Mouse (Mus musculus): ENCODE data around the gene Copb2. TPM values are rescaled to one million over a fixed set of nuclear protein-coding genes. Genes with fewer than 3 reads are reported as not detected.

The Copb2 gene
- polyA plus RNA-seq, 2 experiments = 139 to 211 TPM

DNA sequence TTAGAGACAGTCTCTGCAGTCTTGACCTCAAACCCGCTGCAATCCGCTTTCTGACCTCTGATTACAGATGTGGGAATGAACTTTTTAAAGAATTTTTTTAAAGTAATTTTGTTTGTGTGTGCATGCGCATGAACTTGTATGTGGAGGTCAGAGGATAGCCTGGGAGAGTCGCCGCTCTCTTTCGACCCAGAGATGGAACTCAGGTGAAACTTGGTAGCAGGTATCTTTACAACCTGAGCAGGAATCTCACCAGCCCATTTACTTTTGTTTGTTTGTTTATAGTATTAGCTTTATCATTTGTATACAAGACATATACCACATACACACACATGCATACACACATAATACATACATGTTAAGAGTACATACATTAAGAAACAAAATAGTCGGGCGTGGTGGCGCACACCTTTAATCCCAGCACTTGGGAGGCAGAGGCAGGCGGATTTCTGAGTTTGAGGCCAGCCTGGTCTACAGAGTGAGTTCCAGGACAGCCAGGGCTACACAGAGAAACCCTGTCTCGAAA, 38.4 kb downstream of the Copb2 start:
- ATAC-seq (ENCODE audit: low FRiP score, low read depth) = peak; percentile 17; the same call in 1 of the 2 replicates
- 55% methylated on average over 11 of the region's 11 CpGs for WGBS
- H3K27ac ChIP-seq (replicated peaks; ENCODE audit: low read depth, low read length) = no peak overlapping the region

DNA sequence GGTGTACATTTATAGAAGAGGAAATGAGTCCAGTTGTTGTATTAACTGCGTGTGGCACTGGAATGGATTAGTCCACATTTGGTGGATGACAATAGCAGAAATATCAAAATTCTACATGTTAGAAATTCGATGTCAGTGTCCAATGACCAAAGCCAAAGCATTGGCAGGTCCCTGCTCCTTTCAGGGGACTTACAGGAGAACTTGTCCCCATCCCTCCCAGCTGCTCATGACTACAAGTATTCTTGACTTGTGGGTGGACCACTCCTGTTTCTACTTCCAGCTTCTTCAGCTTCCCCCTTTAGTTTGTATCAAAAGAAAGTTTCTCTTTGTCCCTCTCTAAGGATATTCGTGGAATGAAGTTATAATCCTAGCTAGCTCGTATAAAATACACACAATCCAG, 41.4 kb downstream of the Copb2 start:
- Histone ChIP-seq H3K9ac (ENCODE audit: low read depth, low read length, severe bottlenecking) (no peak overlapping the region), H3K4me2 (replicated peaks; ENCODE audit: low read depth, low read length, severe bottlenecking) (no peak overlapping the region), H3K27ac (replicated peaks; ENCODE audit: low read depth, low read length) (no peak overlapping the region), H3K4me1 (ENCODE audit: control insufficient read depth, insufficient read depth, low read length) (peaks cover 5% of the 10 kb centered on the region), H3K4me3 (replicated peaks; ENCODE audit: low read length) (no peak overlapping the region), H3K9me3 (ENCODE audit: control insufficient read depth, low read length) (no peaks in the 10 kb centered on the region; the same call in 1 of the 2 replicates), H3K36me3 (ENCODE audit: control insufficient read depth, insufficient read depth, low read length) (no peaks in the 10 kb centered on the region), H3K27me3 (ENCODE audit: control insufficient read depth, insufficient read depth, low read length) (no peaks in the 10 kb centered on the region)
- TF ChIP-seq POLR2A (IDR thresholded peaks at IDR 0.05; ENCODE audit: borderline replicate concordance, extremely low read depth, insufficient read depth, insufficient read length) = no peak
- WGBS = 60% methylated on average over 4 of the region's 4 CpGs
- ATAC-seq (ENCODE audit: low FRiP score, low read depth) = no peak
- DNase-seq (ENCODE audit: low spot score) = no peak

More for the DNA sequence above, 38.4 kb downstream of the Copb2 start:
- H3K27me3 ChIP-seq (ENCODE audit: control insufficient read depth, insufficient read depth, low read length) = no peaks in the 10 kb centered on the region
- no peak for TF ChIP-seq POLR2A (IDR thresholded peaks at IDR 0.05; ENCODE audit: borderline replicate concordance, extremely low read depth, insufficient read depth, insufficient read length)
- H3K4me3 ChIP-seq (replicated peaks; ENCODE audit: low read length) = peak overlapping the region; percentile 60
- peaks cover 16% of the 10 kb centered on the region for H3K36me3 ChIP-seq (ENCODE audit: control insufficient read depth, insufficient read depth, low read length)
- no peak for DNase-seq (ENCODE audit: low spot score)
- peak overlapping the region; percentile 61 for H3K9ac ChIP-seq (ENCODE audit: low read depth, low read length, severe bottlenecking)
- H3K4me2 ChIP-seq (replicated peaks; ENCODE audit: low read depth, low read length, severe bottlenecking) = peak overlapping the region; percentile 91
- H3K4me1 ChIP-seq (ENCODE audit: control insufficient read depth, insufficient read depth, low read length) = peaks cover 5% of the 10 kb centered on the region
- H3K9me3 ChIP-seq (ENCODE audit: control insufficient read depth, low read length) = no peaks in the 10 kb centered on the region; the same call in 1 of the 2 replicates

DNA sequence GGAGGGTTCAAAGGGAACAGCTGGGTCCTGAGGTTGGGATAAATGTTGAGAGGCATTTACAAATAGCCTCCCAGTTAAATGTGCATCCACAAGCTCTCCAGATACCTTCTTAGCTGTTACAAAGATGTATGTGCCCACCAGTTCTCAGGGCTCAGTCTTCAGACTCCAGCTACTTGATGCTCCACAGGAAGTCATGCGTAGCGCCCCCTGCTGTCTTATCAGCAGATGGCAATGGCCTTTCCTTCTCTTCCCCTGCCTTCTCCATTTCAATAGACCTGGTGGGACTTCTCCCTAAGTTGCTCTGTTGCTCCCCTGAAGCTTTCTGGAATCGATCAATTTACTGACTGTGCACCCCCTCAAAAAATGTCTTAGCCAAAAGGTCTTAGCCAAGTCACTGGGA, 65.0 kb downstream of the Copb2 start:
- no peak for TF ChIP-seq POLR2A (IDR thresholded peaks at IDR 0.05; ENCODE audit: borderline replicate concordance, extremely low read depth, insufficient read depth, insufficient read length)
- Histone ChIP-seq H3K4me3 (replicated peaks; ENCODE audit: low read length) (no peak overlapping the region), H3K9me3 (ENCODE audit: control insufficient read depth, low read length) (no peaks in the 10 kb centered on the region), H3K4me1 (ENCODE audit: control insufficient read depth, insufficient read depth, low read length) (no peaks in the 10 kb centered on the region), H3K4me2 (replicated peaks; ENCODE audit: low read depth, low read length, severe bottlenecking) (no peak overlapping the region), H3K9ac (ENCODE audit: low read depth, low read length, severe bottlenecking) (no peak overlapping the region), H3K36me3 (ENCODE audit: control insufficient read depth, insufficient read depth, low read length) (no peaks in the 10 kb centered on the region), H3K27me3 (ENCODE audit: control insufficient read depth, insufficient read depth, low read length) (no peaks in the 10 kb centered on the region), H3K27ac (replicated peaks; ENCODE audit: low read depth, low read length) (no peak overlapping the region)
- DNase-seq (ENCODE audit: low spot score) (no peak), ATAC-seq (ENCODE audit: low FRiP score, low read depth) (no peak)
- WGBS = 42% methylated on average over 3 of the region's 3 CpGs

GRCm38 (mm10) chr9:98633287-98634162, 70.0 kb downstream of the Copb2 start:
- Histone ChIP-seq H3K27ac (replicated peaks; ENCODE audit: low read depth, low read length) (no peak overlapping the region), H3K4me3 (replicated peaks; ENCODE audit: low read length) (no peak overlapping the region), H3K27me3 (ENCODE audit: control insufficient read depth, insufficient read depth, low read length) (no peaks in the 10 kb centered on the region), H3K4me1 (ENCODE audit: control insufficient read depth, insufficient read depth, low read length) (no peaks in the 10 kb centered on the region), H3K4me2 (replicated peaks; ENCODE audit: low read depth, low read length, severe bottlenecking) (no peak overlapping the region), H3K9me3 (ENCODE audit: control insufficient read depth, low read length) (no peaks in the 10 kb centered on the region), H3K36me3 (ENCODE audit: control insufficient read depth, insufficient read depth, low read length) (no peaks in the 10 kb centered on the region), H3K9ac (ENCODE audit: low read depth, low read length, severe bottlenecking) (no peak overlapping the region)
- WGBS = 63% methylated on average over 13 of the region's 13 CpGs
- TF ChIP-seq POLR2A (IDR thresholded peaks at IDR 0.05; ENCODE audit: borderline replicate concordance, extremely low read depth, insufficient read depth, insufficient read length) = no peak
- DNase-seq (ENCODE audit: low spot score) = no peak
- ATAC-seq (ENCODE audit: low FRiP score, low read depth) = no peak

Other genes starting within 250 kb of the Copb2 start
- gene Rbp1, start 140.8 kb upstream of the Copb2 start, polyA plus RNA-seq (2012; rRNA removed) = 39.4 and 49.9 TPM in 2 replicates
- 47.5 and 56.4 TPM in 2 replicates for gene Rbp1, start 140.8 kb upstream of the Copb2 start, polyA plus RNA-seq (2014; fragmentation: Nextera tagmentation; extraction: Ambion mirVana)
- gene Rbp2, start 77.6 kb upstream of the Copb2 start, polyA plus RNA-seq (2012; rRNA removed) = 2.0 and 3.3 TPM in 2 replicates
- gene Rbp2, start 77.6 kb upstream of the Copb2 start, polyA plus RNA-seq (2014; fragmentation: Nextera tagmentation; extraction: Ambion mirVana) = 1.9 and 4.9 TPM in 2 replicates
- 27.7 and 37.4 TPM in 2 replicates for gene Mrps22, start 37.9 kb downstream of the Copb2 start, polyA plus RNA-seq (2012; rRNA removed)
- gene Mrps22, start 37.9 kb downstream of the Copb2 start, polyA plus RNA-seq (2014; fragmentation: Nextera tagmentation; extraction: Ambion mirVana) = 43.2 and 50.3 TPM in 2 replicates

All from limb, embryonic 14.5 days (tissue).